Mouse (Mus musculus): ENCODE results near the gene Selplg. TPM values are rescaled to one million over a fixed set of nuclear protein-coding genes. Genes with fewer than 3 reads are reported as not detected.

Selplg gene
- polyA plus RNA-seq, 1 experiment from 2014 or later = 2.0 TPM

DNA sequence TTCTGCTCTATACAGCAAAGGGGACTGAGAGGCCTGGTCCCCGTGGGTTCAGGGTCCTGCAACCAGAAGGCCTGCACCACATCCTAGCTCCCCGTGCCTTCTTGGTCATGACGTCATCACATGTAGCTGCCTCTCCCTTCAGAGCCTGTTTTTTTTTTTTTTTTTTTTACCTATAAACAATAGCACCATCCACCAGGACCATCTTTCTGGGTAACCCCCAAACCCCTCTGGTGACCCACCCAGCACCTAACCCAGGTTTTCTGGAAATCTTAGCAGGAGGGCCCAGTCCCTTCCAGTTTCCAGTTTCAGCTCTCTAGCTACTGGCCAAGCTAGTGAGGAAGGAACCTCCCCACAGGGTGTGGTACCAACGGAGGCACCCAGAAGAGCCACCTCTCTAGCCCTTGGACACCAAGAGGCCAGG lies 4.4 kb downstream of the Selplg start:
- TF ChIP-seq EP300 (optimal IDR thresholded peaks at IDR 0.05) (no peak), CTCF (IDR thresholded peaks at IDR 0.05; ENCODE audit: low read depth) (no peak)
- Histone ChIP-seq H3K4me3 (ENCODE audit: low read depth, low read length) (no peak overlapping the region), H3K9ac (ENCODE audit: low read length) (no peak overlapping the region), H3K4me1 (replicated peaks; ENCODE audit: control insufficient read depth, insufficient read depth) (no peaks in the 10 kb centered on the region), H3K27me3 (ENCODE audit: control insufficient read depth, insufficient read depth, low read length) (no peaks in the 10 kb centered on the region), H3K9me3 (ENCODE audit: control insufficient read depth, low read length) (no peaks in the 10 kb centered on the region), H3K4me2 (replicated peaks; ENCODE audit: low read depth) (no peak overlapping the region), H3K36me3 (ENCODE audit: control insufficient read depth, insufficient read depth, low read length) (no peaks in the 10 kb centered on the region), H3K27ac (replicated peaks) (no peak overlapping the region)
- WGBS = 42% methylated on average over 4 of the region's 4 CpGs
- ATAC-seq (ENCODE audit: low FRiP score, low TSS enrichment) = no peak
- no peak for DNase-seq (ENCODE audit: low spot score)

- TF ChIP-seq CTCF (IDR thresholded peaks at IDR 0.05; ENCODE audit: low read depth) (no peak), EP300 (optimal IDR thresholded peaks at IDR 0.05) (no peak)
- Histone ChIP-seq H3K27ac (replicated peaks) (no peak overlapping the region), H3K36me3 (ENCODE audit: control insufficient read depth, insufficient read depth, low read length) (no peaks in the 10 kb centered on the region), H3K4me3 (ENCODE audit: low read depth, low read length) (no peak overlapping the region), H3K27me3 (ENCODE audit: control insufficient read depth, insufficient read depth, low read length) (no peaks in the 10 kb centered on the region), H3K9me3 (ENCODE audit: control insufficient read depth, low read length) (no peaks in the 10 kb centered on the region), H3K4me1 (replicated peaks; ENCODE audit: control insufficient read depth, insufficient read depth) (no peaks in the 10 kb centered on the region), H3K9ac (ENCODE audit: low read length) (no peak overlapping the region), H3K4me2 (replicated peaks; ENCODE audit: low read depth) (no peak overlapping the region)
- ATAC-seq (ENCODE audit: low FRiP score, low TSS enrichment) (no peak), DNase-seq (ENCODE audit: low spot score) (no peak)
- WGBS = 69% methylated on average over 4 of the region's 4 CpGs
Measured at GRCm38 (mm10) chr5:113826619-113827018, 5.8 kb downstream of the Selplg start.

DNA sequence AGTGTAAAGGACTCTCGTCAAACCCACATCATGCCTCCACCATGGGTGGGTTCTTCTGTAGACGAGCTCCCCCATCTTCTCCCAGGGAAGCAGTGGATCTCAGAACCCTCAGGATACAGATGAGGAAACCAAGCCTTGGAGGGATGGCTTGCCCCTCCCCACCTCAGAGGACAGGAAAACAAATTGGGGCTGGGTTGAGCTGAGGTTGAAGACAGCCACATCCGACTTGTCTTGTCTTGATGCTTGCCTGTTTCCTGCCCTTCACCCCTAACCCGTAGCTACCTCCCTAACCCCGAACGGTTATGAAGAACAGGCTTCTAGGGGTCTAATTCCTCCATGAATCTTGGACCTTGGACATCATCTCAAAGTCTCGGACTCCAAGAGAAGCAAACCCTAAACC lies 6.9 kb downstream of the Selplg start:
- H3K27ac ChIP-seq (replicated peaks) = no peak overlapping the region
- ATAC-seq (ENCODE audit: low FRiP score, low TSS enrichment) (no peak), DNase-seq (ENCODE audit: low spot score) (no peak)
- no peak for TF ChIP-seq CTCF (IDR thresholded peaks at IDR 0.05; ENCODE audit: low read depth)
- TF ChIP-seq EP300 (optimal IDR thresholded peaks at IDR 0.05) = no peak
- H3K4me1 ChIP-seq (replicated peaks; ENCODE audit: control insufficient read depth, insufficient read depth) = no peaks in the 10 kb centered on the region
- no peak overlapping the region for H3K4me2 ChIP-seq (replicated peaks; ENCODE audit: low read depth)
- no peak overlapping the region for H3K9ac ChIP-seq (ENCODE audit: low read length)
- H3K9me3 ChIP-seq (ENCODE audit: control insufficient read depth, low read length) = no peaks in the 10 kb centered on the region
- no peak overlapping the region for H3K4me3 ChIP-seq (ENCODE audit: low read depth, low read length)
- H3K36me3 ChIP-seq (ENCODE audit: control insufficient read depth, insufficient read depth, low read length) = no peaks in the 10 kb centered on the region
- H3K27me3 ChIP-seq (ENCODE audit: control insufficient read depth, insufficient read depth, low read length) = no peaks in the 10 kb centered on the region
- WGBS = 74% methylated on average over 7 of the region's 7 CpGs

DNA sequence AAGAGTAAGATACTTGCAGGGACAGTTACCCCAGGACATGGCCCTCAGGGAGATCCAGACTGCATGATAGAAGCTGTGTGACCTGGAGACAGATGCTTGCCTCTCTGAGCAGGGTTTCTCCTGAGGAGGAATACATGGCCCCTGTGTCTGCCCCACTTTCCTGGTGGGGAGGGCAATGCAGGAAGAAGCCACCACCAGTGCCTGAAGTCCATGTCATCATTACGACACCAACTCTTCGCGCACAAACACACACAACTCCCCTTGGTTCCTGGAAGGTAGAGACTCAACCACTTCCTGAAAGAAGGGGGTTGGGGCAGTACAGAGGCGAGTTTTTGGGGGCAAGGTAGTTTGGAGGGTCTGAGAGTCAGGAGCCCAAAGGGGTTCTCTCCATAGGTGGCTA lies 8.2 kb downstream of the Selplg start:
- ATAC-seq (ENCODE audit: low FRiP score, low TSS enrichment) (no peak), DNase-seq (ENCODE audit: low spot score) (no peak)
- Histone ChIP-seq H3K9ac (ENCODE audit: low read length) (no peak overlapping the region), H3K4me3 (ENCODE audit: low read depth, low read length) (no peak overlapping the region), H3K36me3 (ENCODE audit: control insufficient read depth, insufficient read depth, low read length) (no peaks in the 10 kb centered on the region), H3K27ac (replicated peaks) (no peak overlapping the region), H3K9me3 (ENCODE audit: control insufficient read depth, low read length) (no peaks in the 10 kb centered on the region), H3K27me3 (ENCODE audit: control insufficient read depth, insufficient read depth, low read length) (no peaks in the 10 kb centered on the region), H3K4me2 (replicated peaks; ENCODE audit: low read depth) (no peak overlapping the region), H3K4me1 (replicated peaks; ENCODE audit: control insufficient read depth, insufficient read depth) (no peaks in the 10 kb centered on the region)
- 80% methylated on average over 4 of the region's 4 CpGs for WGBS
- no peak for TF ChIP-seq CTCF (IDR thresholded peaks at IDR 0.05; ENCODE audit: low read depth)
- TF ChIP-seq EP300 (optimal IDR thresholded peaks at IDR 0.05) = no peak

- Histone ChIP-seq H3K4me1 (replicated peaks; ENCODE audit: control insufficient read depth, insufficient read depth) (no peaks in the 10 kb centered on the region), H3K4me3 (ENCODE audit: low read depth, low read length) (no peak overlapping the region), H3K4me2 (replicated peaks; ENCODE audit: low read depth) (no peak overlapping the region), H3K27ac (replicated peaks) (no peak overlapping the region), H3K9me3 (ENCODE audit: control insufficient read depth, low read length) (no peaks in the 10 kb centered on the region), H3K9ac (ENCODE audit: low read length) (no peak overlapping the region), H3K27me3 (ENCODE audit: control insufficient read depth, insufficient read depth, low read length) (no peaks in the 10 kb centered on the region), H3K36me3 (ENCODE audit: control insufficient read depth, insufficient read depth, low read length) (no peaks in the 10 kb centered on the region)
- DNase-seq (ENCODE audit: low spot score) = no peak
- 65% methylated on average over 14 of the region's 14 CpGs for WGBS
- TF ChIP-seq EP300 (optimal IDR thresholded peaks at IDR 0.05) (no peak), CTCF (IDR thresholded peaks at IDR 0.05; ENCODE audit: low read depth) (no peak)
- ATAC-seq (ENCODE audit: low FRiP score, low TSS enrichment) = no peak
Measured at GRCm38 (mm10) chr5:113818572-113818971, 13.9 kb downstream of the Selplg start.

DNA sequence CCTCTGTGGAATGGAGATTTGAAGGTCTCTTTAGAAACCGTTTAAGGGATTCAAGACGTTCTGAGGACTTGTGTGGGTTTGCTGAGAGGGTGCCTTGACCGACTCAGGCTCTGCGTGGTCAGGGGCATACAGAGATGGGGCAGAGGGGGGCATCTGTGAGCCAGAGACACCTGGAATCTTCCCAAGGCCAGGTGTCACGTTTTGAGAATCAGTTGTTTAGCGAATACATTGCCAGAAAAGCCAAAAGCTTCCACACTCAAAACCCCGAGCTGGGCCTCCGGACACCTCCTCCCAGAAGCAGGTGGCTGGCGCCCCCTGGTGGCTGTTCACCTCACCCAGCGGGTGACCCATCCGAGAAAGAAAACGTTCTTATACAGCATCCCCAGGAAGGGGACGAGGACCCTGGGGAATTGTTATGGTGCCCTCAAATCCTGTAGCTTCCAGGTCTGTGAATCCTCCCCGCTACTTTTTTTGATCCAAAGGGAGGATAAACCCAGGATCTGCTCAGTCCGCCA lies 16.7 kb downstream of the Selplg start:
- TF ChIP-seq CTCF (IDR thresholded peaks at IDR 0.05; ENCODE audit: low read depth) = peak; percentile 92
- no peak for TF ChIP-seq EP300 (optimal IDR thresholded peaks at IDR 0.05)
- no peak overlapping the region for H3K4me3 ChIP-seq (ENCODE audit: low read depth, low read length)
- no peaks in the 10 kb centered on the region for H3K36me3 ChIP-seq (ENCODE audit: control insufficient read depth, insufficient read depth, low read length)
- no peaks in the 10 kb centered on the region for H3K9me3 ChIP-seq (ENCODE audit: control insufficient read depth, low read length)
- H3K4me2 ChIP-seq (replicated peaks; ENCODE audit: low read depth) = no peak overlapping the region
- H3K9ac ChIP-seq (ENCODE audit: low read length) = no peak overlapping the region
- WGBS = 14% methylated on average over 15 of the region's 15 CpGs
- H3K27me3 ChIP-seq (ENCODE audit: control insufficient read depth, insufficient read depth, low read length) = no peaks in the 10 kb centered on the region
- peak; percentile 55 for ATAC-seq (ENCODE audit: low FRiP score, low TSS enrichment)
- DNase-seq (ENCODE audit: low spot score) = peak; percentile 86
- no peaks in the 10 kb centered on the region for H3K4me1 ChIP-seq (replicated peaks; ENCODE audit: control insufficient read depth, insufficient read depth)
- no peak overlapping the region for H3K27ac ChIP-seq (replicated peaks)
